ENCODE assay signal across 17 mouse cellular contexts in genomic region chr19:55384634-55385033, GRCm38 (mm10).
A peak's percentile ranks its signal among the peaks of the same experiment; 100 is the strongest.
DNase-seq lines count a peak whose midpoint lies in the region; ATAC-seq lines count a peak whose summit lies in the region.
"Had no signal": no experiment of that assay in that cellular context is flagged by ENCODE, and none has a peak within 500 bp of the region (broad histone marks: within the 10 kb centered on the region; RNA-seq: fewer than 3 reads in every experiment).

No protein-coding gene starts in this region.

- no peaks in the 10 kb centered on the region for H3K36me3 ChIP-seq in hindbrain, embryonic 11.5 days (ENCODE audit: control insufficient read depth, insufficient read depth, low read length)
- no peaks in the 10 kb centered on the region for H3K36me3 ChIP-seq in hindbrain, embryonic 13.5 days
- H3K36me3 ChIP-seq in liver, embryonic 15.5 days (replicated peaks) = peaks cover 5% of the 10 kb centered on the region; the same call in 1 of the 2 replicates
- H3K36me3 ChIP-seq in midbrain, embryonic 16.5 days (ENCODE audit: control insufficient read depth, insufficient read depth, low read length) = no peaks in the 10 kb centered on the region
- H3K36me3 ChIP-seq in kidney, embryonic 14.5 days (ENCODE audit: control insufficient read depth, insufficient read depth, low read length) = no peaks in the 10 kb centered on the region
- H3K36me3 ChIP-seq: limb, embryonic 13.5 days; neural tube, embryonic 12.5 days had no signal

- H3K27me3 ChIP-seq in hindbrain, embryonic 11.5 days (ENCODE audit: control insufficient read depth, insufficient read depth, low read length) = no peaks in the 10 kb centered on the region
- H3K27me3 ChIP-seq in hindbrain, embryonic 13.5 days = 0 out of 2 replicates have a peak, but pooled peaks cover 2% of the 10 kb centered on the region
- H3K27me3 ChIP-seq in liver, embryonic 15.5 days = no peaks in the 10 kb centered on the region
- no peaks in the 10 kb centered on the region for H3K27me3 ChIP-seq in midbrain, embryonic 16.5 days (ENCODE audit: control insufficient read depth, insufficient read depth, low read depth, low read length)
- no peaks in the 10 kb centered on the region for H3K27me3 ChIP-seq in kidney, embryonic 14.5 days (ENCODE audit: control insufficient read depth, insufficient read depth, low read length)
- H3K27me3 ChIP-seq: limb, embryonic 13.5 days; neural tube, embryonic 12.5 days had no signal

- no peak overlapping the region for H3K27ac ChIP-seq in hindbrain, embryonic 11.5 days (ENCODE audit: low read depth, low read length)
- H3K27ac ChIP-seq in hindbrain, embryonic 13.5 days = no peak overlapping the region
- H3K27ac ChIP-seq in liver, embryonic 15.5 days (replicated peaks) = no peak overlapping the region
- H3K27ac ChIP-seq in midbrain, embryonic 16.5 days (ENCODE audit: low read length) = peak overlapping the region; percentile 58
- H3K27ac ChIP-seq in kidney, embryonic 14.5 days (ENCODE audit: low read depth, low read length) = no peak overlapping the region
- H3K27ac ChIP-seq: kidney, postnatal 0 days; layer of hippocampus, adult 2 months; limb, embryonic 13.5 days; neural tube, embryonic 12.5 days had no signal

- WGBS in hindbrain, embryonic 11.5 days = 85% methylated on average over 15 of the region's 15 CpGs
- 74% methylated on average over 15 of the region's 15 CpGs for WGBS in hindbrain, embryonic 13.5 days
- 67% methylated on average over 15 of the region's 15 CpGs for WGBS in liver, embryonic 15.5 days (ENCODE audit: insufficient replicate concordance)
- WGBS in midbrain, embryonic 16.5 days = 57% methylated on average over 15 of the region's 15 CpGs
- WGBS in kidney, embryonic 14.5 days = 90% methylated on average over 15 of the region's 15 CpGs

- no peak for ATAC-seq in hindbrain, embryonic 11.5 days (ENCODE audit: low FRiP score)
- ATAC-seq in hindbrain, embryonic 13.5 days (ENCODE audit: low FRiP score) = no peak
- ATAC-seq in liver, embryonic 15.5 days (ENCODE audit: insufficient read depth) = peak; percentile 31; the same call in 1 of the 2 replicates
- peak; percentile 47; the same call in 1 of the 2 replicates for ATAC-seq in midbrain, embryonic 16.5 days
- no peak for ATAC-seq in monocyte, adult 5-6 weeks (replicated peaks; ENCODE audit: insufficient number of reproducible peaks, low FRiP score, low TSS enrichment, poor library complexity, severe bottlenecking)
- ATAC-seq in inflammation-experienced regulatory T-cells, adult 6 months = no peak
- ATAC-seq in kidney, embryonic 14.5 days (ENCODE audit: low FRiP score, low TSS enrichment) = no peak

- H3K4me1 ChIP-seq in hindbrain, embryonic 11.5 days (replicated peaks; ENCODE audit: control insufficient read depth, insufficient read depth, low read length) = peaks cover 7% of the 10 kb centered on the region
- peaks cover 19% of the 10 kb centered on the region for H3K4me1 ChIP-seq in hindbrain, embryonic 13.5 days (replicated peaks)
- H3K4me1 ChIP-seq in liver, embryonic 15.5 days (replicated peaks) = no peaks in the 10 kb centered on the region
- H3K4me1 ChIP-seq in midbrain, embryonic 16.5 days (ENCODE audit: control insufficient read depth, insufficient read depth, low read length) = peaks cover 18% of the 10 kb centered on the region
- peaks cover 10% of the 10 kb centered on the region for H3K4me1 ChIP-seq in kidney, embryonic 14.5 days (ENCODE audit: control insufficient read depth, insufficient read depth, low read length)

- H3K4me3 ChIP-seq in hindbrain, embryonic 11.5 days (ENCODE audit: low read depth, low read length) = no peak overlapping the region
- H3K4me3 ChIP-seq in hindbrain, embryonic 13.5 days = no peak overlapping the region
- H3K4me3 ChIP-seq in liver, embryonic 15.5 days (replicated peaks) = no peak overlapping the region
- H3K4me3 ChIP-seq in midbrain, embryonic 16.5 days (ENCODE audit: low read depth, low read length) = no peak overlapping the region
- H3K4me3 ChIP-seq in kidney, embryonic 14.5 days (ENCODE audit: low read length) = no peak overlapping the region
- H3K4me3 ChIP-seq: layer of hippocampus, adult 2 months; limb, embryonic 13.5 days; neural tube, embryonic 12.5 days had no signal

- H3K9ac ChIP-seq in hindbrain, embryonic 11.5 days (ENCODE audit: low read depth, low read length) = no peak overlapping the region
- H3K9ac ChIP-seq in hindbrain, embryonic 13.5 days = no peak overlapping the region
- no peak overlapping the region for H3K9ac ChIP-seq in liver, embryonic 15.5 days
- no peak overlapping the region for H3K9ac ChIP-seq in midbrain, embryonic 16.5 days (ENCODE audit: low read depth, low read length)
- H3K9ac ChIP-seq in kidney, embryonic 14.5 days (ENCODE audit: low read depth, low read length) = no peak overlapping the region
- H3K9ac ChIP-seq: limb, embryonic 13.5 days; neural tube, embryonic 12.5 days had no signal

- H3K4me2 ChIP-seq in hindbrain, embryonic 11.5 days (replicated peaks; ENCODE audit: low read depth, low read length) = no peak overlapping the region
- no peak overlapping the region for H3K4me2 ChIP-seq in hindbrain, embryonic 13.5 days
- H3K4me2 ChIP-seq in liver, embryonic 15.5 days = peak overlapping the region; percentile 15; the same call in 1 of the 2 replicates
- peak overlapping the region; percentile 23 for H3K4me2 ChIP-seq in midbrain, embryonic 16.5 days (ENCODE audit: low read length)
- no peak overlapping the region for H3K4me2 ChIP-seq in kidney, embryonic 14.5 days (replicated peaks; ENCODE audit: low read depth, low read length)
- H3K4me2 ChIP-seq: limb, embryonic 13.5 days had no signal

- H3K9me3 ChIP-seq in hindbrain, embryonic 11.5 days (ENCODE audit: control insufficient read depth, low read length) = no peaks in the 10 kb centered on the region
- H3K9me3 ChIP-seq in hindbrain, embryonic 13.5 days = no peaks in the 10 kb centered on the region
- H3K9me3 ChIP-seq in liver, embryonic 15.5 days (replicated peaks) = no peaks in the 10 kb centered on the region
- no peaks in the 10 kb centered on the region for H3K9me3 ChIP-seq in midbrain, embryonic 16.5 days (replicated peaks; ENCODE audit: control insufficient read depth, low read length, poor library complexity, severe bottlenecking)
- no peaks in the 10 kb centered on the region for H3K9me3 ChIP-seq in kidney, embryonic 14.5 days (ENCODE audit: control insufficient read depth, low read length)
- H3K9me3 ChIP-seq: limb, embryonic 13.5 days; neural tube, embryonic 12.5 days had no signal

- peak; percentile 29 for DNase-seq in hindbrain, embryonic 11.5 days (ENCODE audit: low spot score)
- peak; percentile 18 for DNase-seq in ZHBTc4 (ENCODE audit: low read depth, low spot score)
- DNase-seq: adrenal gland, postnatal 14 days; cerebellum, postnatal 14 days; gastrocnemius, postnatal 25 days; heart, postnatal 10 days; lung, postnatal 10 days had no signal

Comparison
In these comparisons a context has a peak if more than half of its experiments do, and no peak if none do; other contexts are left out.
1. ATAC-seq: peak in liver, embryonic 15.5 days (single experiment) and midbrain, embryonic 16.5 days (single experiment); none in hindbrain, embryonic 11.5 days (single experiment), hindbrain, embryonic 13.5 days (single experiment), monocyte, adult 5-6 weeks (single experiment), inflammation-experienced regulatory T-cells, adult 6 months (single experiment) and kidney, embryonic 14.5 days (single experiment).
2. H3K4me2 ChIP-seq: peak in liver, embryonic 15.5 days (single experiment) and midbrain, embryonic 16.5 days (single experiment); none in hindbrain, embryonic 11.5 days (single experiment), hindbrain, embryonic 13.5 days (single experiment) and kidney, embryonic 14.5 days (single experiment).